Mouse (Mus musculus): ENCODE data around the gene Spty2d1. TPM values are rescaled to one million over a fixed set of nuclear protein-coding genes. Genes with fewer than 3 reads are reported as not detected.

Spty2d1 gene
- polyA plus RNA-seq, 1 experiment = 23.3 TPM

GRCm38 (mm10) chr7:46974648-46975047 lies 33.6 kb downstream of the Spty2d1 start:
- H3K4me3 ChIP-seq (ENCODE audit: insufficient read depth, low read length) = no peak overlapping the region
- H3K27ac ChIP-seq (ENCODE audit: insufficient read depth, low read length) = no peak overlapping the region
- no peak for TF ChIP-seq POLR2A (IDR thresholded peaks at IDR 0.05; ENCODE audit: low read depth, low read length)
- TF ChIP-seq CTCF (IDR thresholded peaks at IDR 0.05; ENCODE audit: borderline replicate concordance, insufficient read depth, low read length) = no peak
- H3K4me1 ChIP-seq (ENCODE audit: control insufficient read depth, insufficient read depth, low read length) = no peaks in the 10 kb centered on the region

- Histone ChIP-seq H3K4me1 (ENCODE audit: control insufficient read depth, insufficient read depth, low read length) (no peaks in the 10 kb centered on the region), H3K27ac (ENCODE audit: insufficient read depth, low read length) (no peak overlapping the region), H3K4me3 (ENCODE audit: insufficient read depth, low read length) (no peak overlapping the region)
- TF ChIP-seq POLR2A (IDR thresholded peaks at IDR 0.05; ENCODE audit: low read depth, low read length) = no peak
- TF ChIP-seq CTCF (IDR thresholded peaks at IDR 0.05; ENCODE audit: borderline replicate concordance, insufficient read depth, low read length) = no peak
Measured at GRCm38 (mm10) chr7:46969898-46970297, 38.3 kb downstream of the Spty2d1 start.

- no peak overlapping the region for H3K27ac ChIP-seq (ENCODE audit: insufficient read depth, low read length)
- no peak for TF ChIP-seq CTCF (IDR thresholded peaks at IDR 0.05; ENCODE audit: borderline replicate concordance, insufficient read depth, low read length)
- no peak for TF ChIP-seq POLR2A (IDR thresholded peaks at IDR 0.05; ENCODE audit: low read depth, low read length)
Measured at GRCm38 (mm10) chr7:46964070-46964469, 44.1 kb downstream of the Spty2d1 start.

GRCm38 (mm10) chr7:46962806-46963618 lies 45.2 kb downstream of the Spty2d1 start:
- Histone ChIP-seq H3K27ac (ENCODE audit: insufficient read depth, low read length) (peak overlapping the region; percentile 38; the same call in 1 of the 2 replicates), H3K4me3 (ENCODE audit: insufficient read depth, low read length) (no peak overlapping the region), H3K4me1 (ENCODE audit: control insufficient read depth, insufficient read depth, low read length) (peaks cover 9% of the 10 kb centered on the region)
- 0 out of 2 replicates have a peak, but pooled peaks have one; percentile 32 for TF ChIP-seq CTCF (IDR thresholded peaks at IDR 0.05; ENCODE audit: borderline replicate concordance, insufficient read depth, low read length)
- no peak for TF ChIP-seq POLR2A (IDR thresholded peaks at IDR 0.05; ENCODE audit: low read depth, low read length)

More at GRCm38 (mm10) chr7:46964070-46964469, 44.1 kb downstream of the Spty2d1 start:
- Histone ChIP-seq H3K4me1 (ENCODE audit: control insufficient read depth, insufficient read depth, low read length) (peaks cover 9% of the 10 kb centered on the region), H3K4me3 (ENCODE audit: insufficient read depth, low read length) (no peak overlapping the region)

GRCm38 (mm10) chr7:46962132-46962531 lies 46.1 kb downstream of the Spty2d1 start:
- no peak for TF ChIP-seq POLR2A (IDR thresholded peaks at IDR 0.05; ENCODE audit: low read depth, low read length)
- TF ChIP-seq CTCF (IDR thresholded peaks at IDR 0.05; ENCODE audit: borderline replicate concordance, insufficient read depth, low read length) = no peak
- no peak overlapping the region for H3K4me3 ChIP-seq (ENCODE audit: insufficient read depth, low read length)
- no peak overlapping the region for H3K27ac ChIP-seq (ENCODE audit: insufficient read depth, low read length)
- H3K4me1 ChIP-seq (ENCODE audit: control insufficient read depth, insufficient read depth, low read length) = peaks cover 9% of the 10 kb centered on the region

GRCm38 (mm10) chr7:46960991-46961390 lies 47.2 kb downstream of the Spty2d1 start:
- peaks cover 9% of the 10 kb centered on the region for H3K4me1 ChIP-seq (ENCODE audit: control insufficient read depth, insufficient read depth, low read length)
- TF ChIP-seq POLR2A (IDR thresholded peaks at IDR 0.05; ENCODE audit: low read depth, low read length) = no peak
- TF ChIP-seq CTCF (IDR thresholded peaks at IDR 0.05; ENCODE audit: borderline replicate concordance, insufficient read depth, low read length) = no peak

GRCm38 (mm10) chr7:46958853-46959252 lies 49.4 kb downstream of the Spty2d1 start:
- Histone ChIP-seq H3K27ac (ENCODE audit: insufficient read depth, low read length) (no peak overlapping the region), H3K4me3 (ENCODE audit: insufficient read depth, low read length) (peak overlapping the region; percentile 93), H3K4me1 (ENCODE audit: control insufficient read depth, insufficient read depth, low read length) (peaks cover 9% of the 10 kb centered on the region)
- no peak for TF ChIP-seq CTCF (IDR thresholded peaks at IDR 0.05; ENCODE audit: borderline replicate concordance, insufficient read depth, low read length)

More at GRCm38 (mm10) chr7:46960991-46961390, 47.2 kb downstream of the Spty2d1 start:
- Histone ChIP-seq H3K27ac (ENCODE audit: insufficient read depth, low read length) (no peak overlapping the region), H3K4me3 (ENCODE audit: insufficient read depth, low read length) (no peak overlapping the region)

GRCm38 (mm10) chr7:46957831-46958691 lies 50.1 kb downstream of the Spty2d1 start, which contains the start of gene Uevld:
TSS of gene Uevld (minus strand) at chr7:46958527.
- TF ChIP-seq CTCF (IDR thresholded peaks at IDR 0.05; ENCODE audit: borderline replicate concordance, insufficient read depth, low read length) (no peak), POLR2A (IDR thresholded peaks at IDR 0.05; ENCODE audit: low read depth, low read length) (peak; percentile 80)
- H3K4me1 ChIP-seq (ENCODE audit: control insufficient read depth, insufficient read depth, low read length) = peaks cover 9% of the 10 kb centered on the region
- peak within 1 kb of the TSS; percentile 93 for H3K4me3 ChIP-seq (ENCODE audit: insufficient read depth, low read length)
- H3K27ac ChIP-seq (ENCODE audit: insufficient read depth, low read length) = no peak within 1 kb of the TSS

Other genes with a start within 250 kb of the Spty2d1 start
- 25.9 and 26.9 TPM in 2 replicates for gene Hps5, start 212.3 kb downstream of the Spty2d1 start, polyA plus RNA-seq (2011; ENCODE audit: insufficient read length, low read depth, missing spikeins)
- 73.1 and 90.6 TPM in 2 replicates for gene Gtf2h1, start 212.3 kb downstream of the Spty2d1 start, polyA plus RNA-seq (2011; ENCODE audit: insufficient read length, low read depth, missing spikeins)
- 671 and 785 TPM in 2 replicates for gene Ldha, start 166.9 kb downstream of the Spty2d1 start, polyA plus RNA-seq (2011; ENCODE audit: insufficient read length, low read depth, missing spikeins)
- not detected in 2 replicates for gene Ldhc, start 147.2 kb downstream of the Spty2d1 start, polyA plus RNA-seq (2011; ENCODE audit: insufficient read length, low read depth, missing spikeins)
- 140 and 175 TPM in 2 replicates for gene Tsg101, start 88.4 kb downstream of the Spty2d1 start, polyA plus RNA-seq (2011; ENCODE audit: insufficient read length, low read depth, missing spikeins)
- 23.6 and 24.8 TPM in 2 replicates for gene Uevld, start 49.9 kb downstream of the Spty2d1 start, polyA plus RNA-seq (2011; ENCODE audit: insufficient read length, low read depth, missing spikeins)
- gene Gm9999, start 24.8 kb downstream of the Spty2d1 start, polyA plus RNA-seq (2011; ENCODE audit: insufficient read length, low read depth, missing spikeins) = not detected in 2 replicates
- 13.2 and 19.5 TPM in 2 replicates for gene Tmem86a, start 42.2 kb upstream of the Spty2d1 start, polyA plus RNA-seq (2011; ENCODE audit: insufficient read length, low read depth, missing spikeins)
- not detected in 2 replicates for gene Ptpn5, start 125.3 kb upstream of the Spty2d1 start, polyA plus RNA-seq (2011; ENCODE audit: insufficient read length, low read depth, missing spikeins)
- gene Mrgpra6, start 196.5 kb upstream of the Spty2d1 start, polyA plus RNA-seq (2011; ENCODE audit: insufficient read length, low read depth, missing spikeins) = not detected in 2 replicates
- gene Mrgpra9, start 244.4 kb upstream of the Spty2d1 start, polyA plus RNA-seq (2011; ENCODE audit: insufficient read length, low read depth, missing spikeins) = not detected in 2 replicates